Mouse (Mus musculus): Measurements from ENCODE around the gene Cybc1.

The Cybc1 gene

DNA sequence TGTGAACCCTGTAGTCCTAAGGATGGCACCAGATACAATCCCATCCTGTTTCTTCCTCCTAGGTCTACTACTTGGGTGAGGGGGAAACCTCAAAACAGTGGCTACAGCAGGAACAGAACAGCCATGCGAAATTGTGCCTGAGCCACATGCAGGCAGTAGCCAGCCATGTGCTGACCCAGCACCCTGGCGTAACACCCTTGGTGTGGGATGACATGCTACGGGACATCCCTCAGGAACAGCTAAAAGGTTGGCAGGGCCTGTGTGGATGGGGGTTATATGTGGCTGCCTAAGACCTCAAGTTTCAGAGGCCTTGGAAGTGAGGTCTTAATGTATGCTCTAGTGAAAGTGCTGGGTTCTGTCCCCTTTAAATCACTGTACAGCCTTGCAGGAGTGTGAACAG lies 12.3 kb downstream of the Cybc1 start:
- no peak for DNase-seq (ENCODE audit: low spot score in 2 of 2)

DNA sequence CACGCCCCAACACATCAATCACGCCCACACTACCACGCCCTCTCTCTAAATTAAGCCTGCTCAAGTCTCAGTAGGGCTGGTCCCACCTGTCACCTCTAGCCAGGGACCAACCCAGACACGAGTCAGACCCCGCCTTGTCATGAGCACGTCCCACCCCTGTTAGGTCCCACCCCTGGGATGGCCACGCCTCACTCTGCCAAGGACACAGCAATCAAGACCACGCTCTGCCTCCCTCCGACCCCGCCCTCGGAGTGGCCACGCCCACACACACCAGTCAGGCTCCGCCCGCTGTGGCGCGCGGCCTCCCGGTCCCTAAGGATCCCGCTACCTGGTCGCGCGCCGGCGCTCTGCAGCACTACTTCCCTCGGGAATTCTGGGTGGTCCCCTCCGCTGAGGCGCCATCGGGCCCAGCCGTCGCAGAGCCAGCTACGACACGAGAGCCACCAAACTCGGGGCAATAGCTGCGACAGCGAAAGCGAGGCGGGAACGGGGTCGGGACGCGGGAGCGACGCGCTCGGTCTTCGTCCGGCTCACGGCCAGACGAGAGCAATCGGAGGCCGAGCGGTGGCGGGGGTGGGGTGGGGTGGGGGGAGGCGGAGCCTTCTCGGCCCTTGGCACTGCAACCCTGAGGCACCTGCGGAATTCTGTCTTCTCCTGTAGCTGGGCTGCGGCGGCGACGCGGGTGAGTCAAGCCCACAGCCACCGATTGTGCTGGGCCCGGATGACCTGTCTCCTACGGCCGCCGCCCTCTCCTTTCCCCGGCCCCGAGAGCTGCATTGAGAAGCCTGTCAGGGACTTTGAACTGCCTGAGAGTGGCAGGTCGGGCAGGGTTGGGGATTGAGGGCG lies 24.7 kb downstream of the Cybc1 start, which contains the start of the genes Hexdc and Ogfod3:
Gene Hexdc (plus strand): TSS at position 273 of the 846 bp plus-strand sequence.
Gene Ogfod3 (minus strand): TSS at position 551 of the 846 bp plus-strand sequence.
- peak; percentile 92 to 97 for DNase-seq (ENCODE audit: low spot score in 2 of 2)

GRCm38 (mm10) chr11:121203859-121204160 lies 25.3 kb downstream of the Cybc1 start:
- no peak for DNase-seq (ENCODE audit: low spot score in 2 of 2)

DNA sequence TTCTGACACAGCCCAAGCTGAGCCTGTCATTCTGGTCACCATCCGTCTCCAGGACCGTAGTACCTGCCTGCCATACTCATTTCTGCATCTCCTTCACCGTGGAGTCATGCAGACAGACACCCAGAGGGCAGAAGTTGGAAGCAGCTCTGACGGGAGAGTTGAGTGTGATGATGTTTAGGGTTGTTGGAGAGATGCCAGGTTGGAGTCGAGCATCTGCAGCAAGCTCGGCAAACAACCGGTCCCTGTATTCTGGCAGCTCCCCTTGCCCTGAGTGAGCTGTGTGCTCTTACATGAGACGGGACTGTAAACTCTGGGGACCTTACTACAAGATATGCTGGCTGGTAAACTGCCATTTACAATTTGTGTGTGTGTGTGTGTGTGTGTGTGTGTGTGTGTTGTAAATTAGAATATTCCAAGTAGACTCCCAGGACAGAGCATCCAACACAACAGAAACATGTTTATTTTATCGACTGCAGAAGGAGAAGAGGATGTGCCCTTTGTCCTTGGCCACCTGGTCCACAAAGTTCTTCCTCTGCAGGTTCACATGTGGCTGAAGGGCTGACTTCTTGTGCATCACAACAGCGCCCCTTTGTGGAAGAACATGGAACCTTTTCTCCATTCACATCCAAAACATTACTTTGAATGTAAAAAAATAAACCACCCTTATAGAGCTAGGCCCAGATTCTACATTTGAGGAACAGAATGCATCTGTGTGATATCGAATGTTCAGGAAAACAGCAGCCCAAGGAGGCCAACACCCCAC lies 27.5 kb downstream of the Cybc1 start:
- no peak for DNase-seq (ENCODE audit: low spot score in 2 of 2)

GRCm38 (mm10) chr11:121200781-121201180 lies 28.3 kb downstream of the Cybc1 start:
- DNase-seq (ENCODE audit: low spot score in 2 of 2), result no peak

DNA sequence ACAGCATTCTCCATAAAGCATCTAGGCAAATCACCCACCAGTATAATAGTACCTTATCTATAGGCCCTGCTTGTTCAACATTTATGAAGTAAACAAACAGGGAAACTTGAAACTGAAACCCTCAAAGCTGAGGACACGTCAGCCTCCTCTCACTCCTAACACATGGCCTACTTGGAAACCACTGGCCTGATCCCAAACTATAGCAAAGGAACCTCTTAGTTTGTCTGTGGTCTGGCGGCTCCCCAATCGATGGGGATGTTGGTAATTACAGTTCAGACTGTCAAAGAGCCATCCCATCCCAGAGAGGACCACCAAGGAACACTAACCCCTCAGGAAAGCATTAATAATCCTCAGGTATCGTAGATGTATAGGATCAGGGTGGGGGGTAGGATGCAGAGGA lies 29.3 kb downstream of the Cybc1 start:
- no peak for DNase-seq (ENCODE audit: low spot score in 2 of 2)

DNA sequence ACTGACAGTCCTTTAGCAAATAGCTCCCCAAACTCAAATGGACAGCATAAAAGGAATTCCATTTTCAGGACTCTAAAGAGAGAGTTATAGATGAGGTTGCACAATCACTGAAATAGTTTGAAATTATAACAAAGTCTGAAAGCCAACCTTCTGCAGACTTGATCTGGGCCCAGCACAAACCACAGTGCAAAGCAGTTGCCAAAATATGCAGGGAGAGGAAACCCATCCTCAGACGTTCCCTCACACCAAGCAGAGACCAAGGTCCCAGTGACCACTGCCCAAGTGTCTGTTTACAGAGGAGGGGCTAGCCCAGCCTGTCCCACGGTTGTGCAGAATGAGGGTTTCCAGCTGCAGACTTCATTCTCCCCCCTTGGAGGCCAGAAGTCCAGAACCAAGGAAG lies 30.5 kb downstream of the Cybc1 start:
- DNase-seq (ENCODE audit: low spot score in 2 of 2), result no peak

GRCm38 (mm10) chr11:121193415-121193814 lies 35.7 kb downstream of the Cybc1 start:
- DNase-seq (ENCODE audit: low spot score in 2 of 2), result no peak

- no peak for DNase-seq (ENCODE audit: low spot score in 2 of 2)
Observed at GRCm38 (mm10) chr11:121192742-121193141, 36.4 kb downstream of the Cybc1 start.

DNA sequence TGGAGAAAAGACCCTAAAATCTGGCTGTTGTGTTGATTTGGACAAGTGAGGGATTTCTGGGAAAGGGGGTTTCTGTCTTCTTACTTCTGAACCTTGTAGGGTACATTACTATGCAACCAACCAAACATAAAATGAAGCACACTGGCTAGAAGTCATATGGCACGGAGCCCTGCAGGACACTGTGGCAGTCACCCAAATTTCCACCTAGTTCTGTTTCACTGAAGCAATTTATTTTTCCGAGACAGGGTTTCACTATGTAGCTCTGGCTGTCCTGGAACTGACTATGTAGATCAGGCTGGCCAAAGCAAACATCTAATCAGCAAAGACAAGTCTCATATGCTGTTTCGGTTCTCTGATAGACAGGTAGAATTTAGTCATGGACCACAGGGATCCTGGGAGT lies 39.4 kb downstream of the Cybc1 start:
- DNase-seq (ENCODE audit: low spot score in 2 of 2), result no peak

DNA sequence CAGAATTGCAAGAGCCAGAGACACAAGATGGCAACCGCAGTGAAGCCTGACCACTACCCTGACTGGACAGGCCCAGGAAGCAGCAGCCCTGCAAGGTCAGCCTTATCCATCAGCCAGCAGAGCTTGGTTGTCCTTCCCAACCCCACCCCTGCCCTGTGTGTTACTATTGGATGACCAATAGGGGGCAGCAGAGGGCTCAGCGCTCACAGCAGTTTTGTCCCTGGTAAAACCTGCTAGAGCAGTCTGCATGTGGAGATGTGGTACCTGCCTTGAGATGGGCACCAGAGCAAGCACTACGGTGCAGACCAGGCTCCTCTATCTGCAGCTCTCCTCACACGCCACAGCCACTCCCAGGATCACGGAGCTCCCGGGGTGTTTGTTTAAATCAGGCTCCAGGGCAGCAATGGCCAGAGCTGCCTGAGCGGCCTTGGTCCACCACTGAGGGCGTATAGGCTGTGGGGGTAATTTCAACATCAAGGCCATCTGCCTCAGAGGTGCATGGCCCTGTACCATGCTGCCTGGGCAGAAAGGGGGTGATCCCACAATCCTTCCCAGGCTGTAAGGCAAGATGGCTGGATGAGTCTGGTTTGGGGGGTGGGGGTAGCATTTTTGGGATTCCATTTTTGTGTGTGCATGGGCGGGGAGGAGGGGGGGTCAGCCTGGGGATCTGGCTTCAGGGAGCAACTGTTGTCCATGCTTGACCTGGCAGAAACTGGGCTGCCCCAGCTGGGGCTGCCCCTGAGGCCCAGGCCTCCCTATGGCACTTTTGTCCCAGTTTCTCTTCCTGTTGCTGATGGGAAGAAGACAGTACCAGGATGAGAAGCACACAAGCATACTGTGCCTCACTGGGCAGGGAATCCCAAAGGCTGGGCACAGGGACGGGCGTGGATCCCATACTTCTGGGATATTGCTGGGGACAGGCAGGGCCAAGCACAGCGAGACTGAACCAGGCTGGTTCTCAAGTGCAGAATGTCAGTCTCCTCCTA lies 52.5 kb downstream of the Cybc1 start:
- peak; percentile 16 to 28 for DNase-seq (ENCODE audit: low spot score in 2 of 2)

DNA sequence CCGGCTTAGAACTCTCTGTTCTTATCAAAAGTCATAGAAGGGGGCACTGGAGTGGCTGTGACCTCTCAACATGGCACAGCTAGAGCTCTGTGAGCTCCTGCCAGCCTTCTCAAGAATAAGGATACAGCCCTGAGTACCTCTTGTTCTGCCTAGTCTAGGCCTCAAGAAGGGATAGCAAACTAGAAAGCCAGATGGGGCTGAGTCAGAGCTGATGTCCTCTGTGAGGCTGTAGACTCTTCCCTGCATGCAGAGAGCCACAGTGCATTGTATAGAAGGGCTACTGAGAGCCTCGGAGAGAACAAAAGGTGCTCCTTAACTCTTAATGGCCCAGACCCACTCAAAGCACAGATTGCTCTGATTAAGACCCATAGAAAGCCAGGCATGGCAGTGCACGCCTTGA lies 54.9 kb downstream of the Cybc1 start:
- DNase-seq (ENCODE audit: low spot score in 2 of 2), result no peak

DNA sequence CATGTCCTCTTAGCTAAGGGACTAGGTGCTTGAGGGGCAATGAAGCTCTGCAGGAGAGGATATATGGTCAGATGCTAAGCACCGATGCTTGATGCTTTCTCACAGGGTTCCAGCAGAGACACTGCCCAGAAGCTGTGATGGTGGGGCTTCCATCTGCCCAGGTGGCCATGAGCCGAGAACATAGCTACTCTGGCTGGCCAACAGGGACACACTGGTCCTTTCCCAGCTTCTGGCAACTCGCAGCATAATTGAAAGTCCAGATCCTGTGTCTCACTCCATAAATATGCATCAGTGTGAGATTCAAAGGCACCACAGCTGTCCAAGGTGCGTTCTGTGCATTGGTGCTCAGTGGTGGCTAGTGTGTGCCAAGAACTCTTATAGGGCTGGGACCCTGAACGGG lies 55.9 kb downstream of the Cybc1 start:
- DNase-seq (ENCODE audit: low spot score in 2 of 2), result no peak

Data from urinary bladder, adult 18-20 months (tissue).